Mouse (Mus musculus): ENCODE measurements around the gene Gm47985.
A peak's percentile ranks its signal among the peaks of the same experiment; 100 is the strongest.
"Not testable (repeated sequence)": the region's sequence is repeated elsewhere in the genome, so short reads cannot be mapped to it uniquely, and the experiment has no call there.

The Gm47985 gene

GRCm38 (mm10) chr1:151177937-151178271 is 4.4 kb upstream of the Gm47985 start:
- DNase-seq (ENCODE audit: low spot score), result no peak

GRCm38 (mm10) chr1:151178505-151179083 is 3.7 kb upstream of the Gm47985 start:
- DNase-seq (ENCODE audit: low spot score), result no peak

GRCm38 (mm10) chr1:151180167-151180566 is 2.2 kb upstream of the Gm47985 start:
- DNase-seq (ENCODE audit: low spot score), result no peak

GRCm38 (mm10) chr1:151186186-151186585 is 3.8 kb downstream of the Gm47985 start:
- DNase-seq (ENCODE audit: low spot score), result not testable (repeated sequence)

- DNase-seq (ENCODE audit: low spot score), result not testable (repeated sequence)
Observed at GRCm38 (mm10) chr1:151186879-151187424, 4.6 kb downstream of the Gm47985 start.

GRCm38 (mm10) chr1:151188469-151188868 is 6.1 kb downstream of the Gm47985 start:
- no peak for DNase-seq (ENCODE audit: low spot score)

- not testable (repeated sequence) for DNase-seq (ENCODE audit: low spot score)
Observed at GRCm38 (mm10) chr1:151192075-151192474, 9.7 kb downstream of the Gm47985 start, which contains the start of gene Gm8947. Gm8947 (plus strand) TSS chr1:151192376.

GRCm38 (mm10) chr1:151192739-151193138 is 10.4 kb downstream of the Gm47985 start:
- DNase-seq (ENCODE audit: low spot score), result not testable (repeated sequence)

GRCm38 (mm10) chr1:151195986-151196385 is 13.6 kb downstream of the Gm47985 start:
- DNase-seq (ENCODE audit: low spot score), result not testable (repeated sequence)

- DNase-seq (ENCODE audit: low spot score), result not testable (repeated sequence)
Observed at GRCm38 (mm10) chr1:151196690-151197089, 14.4 kb downstream of the Gm47985 start.

GRCm38 (mm10) chr1:151198120-151198519 is 15.8 kb downstream of the Gm47985 start, which contains the start of gene Gm47995:
Gm47995 (plus strand) TSS chr1:151198448.
- DNase-seq (ENCODE audit: low spot score), result not testable (repeated sequence)

- DNase-seq (ENCODE audit: low spot score), result not testable (repeated sequence)
Observed at GRCm38 (mm10) chr1:151200620-151201019, 18.3 kb downstream of the Gm47985 start.

GRCm38 (mm10) chr1:151202771-151203170 is 20.4 kb downstream of the Gm47985 start:
- DNase-seq (ENCODE audit: low spot score), result not testable (repeated sequence)

GRCm38 (mm10) chr1:151203818-151204217 is 21.5 kb downstream of the Gm47985 start, which contains the start of gene 3110040M04Rik:
3110040M04Rik (plus strand) TSS chr1:151204121.
- not testable (repeated sequence) for DNase-seq (ENCODE audit: low spot score)

GRCm38 (mm10) chr1:151208493-151208892 is 26.2 kb downstream of the Gm47985 start:
- not testable (repeated sequence) for DNase-seq (ENCODE audit: low spot score)

- DNase-seq (ENCODE audit: low spot score), result not testable (repeated sequence)
Observed at GRCm38 (mm10) chr1:151208944-151209343, 26.6 kb downstream of the Gm47985 start.

GRCm38 (mm10) chr1:151209824-151210355 is 27.6 kb downstream of the Gm47985 start, which contains the start of gene Gm47996:
Gm47996 (plus strand) TSS chr1:151210131.
- DNase-seq (ENCODE audit: low spot score), result peak; percentile 11

- not testable (repeated sequence) for DNase-seq (ENCODE audit: low spot score)
Observed at GRCm38 (mm10) chr1:151211666-151212065, 29.3 kb downstream of the Gm47985 start.

- no peak for DNase-seq (ENCODE audit: low spot score)
Observed at GRCm38 (mm10) chr1:151214862-151215261, 32.5 kb downstream of the Gm47985 start.

GRCm38 (mm10) chr1:151215985-151216384 is 33.6 kb downstream of the Gm47985 start:
- no peak for DNase-seq (ENCODE audit: low spot score)

GRCm38 (mm10) chr1:151216417-151216816 is 34.1 kb downstream of the Gm47985 start:
- no peak for DNase-seq (ENCODE audit: low spot score)

GRCm38 (mm10) chr1:151219045-151219444 is 36.7 kb downstream of the Gm47985 start:
- DNase-seq (ENCODE audit: low spot score), result no peak

- no peak for DNase-seq (ENCODE audit: low spot score)
Observed at GRCm38 (mm10) chr1:151220098-151220497, 37.8 kb downstream of the Gm47985 start.
